Mouse (Mus musculus) CH12.LX (cell line): ENCODE results near the gene Kmt5b. TPM values are rescaled to one million over a fixed set of nuclear protein-coding genes. Genes with fewer than 3 reads are reported as not detected.

Source experiments
- DNase-seq: peaks from one replicate; pipeline ENCODE4 v3.0.0-alpha.2; 2013; ENCODE audit errors: extremely low read depth
- H3K27ac ChIP-seq: 2 replicates; pipeline ENCODE4 v1.5.1; 2012; ENCODE audit warnings: low read depth, mild to moderate bottlenecking, control low read depth, moderate library complexity; ENCODE audit not compliant: insufficient read depth
- H3K27me3 ChIP-seq: replicated peaks from 2 replicates; pipeline ENCODE3; 2012; ENCODE audit warnings: inconsistent platforms
- H3K36me3 ChIP-seq, 2 experiments: replicated peaks in 1 of 2; 2 replicates each; pipeline versions ENCODE3 to v1.6.1; 2012; ENCODE audit warnings: inconsistent platforms in 1 of 2, low read length in 1 of 2, mild to moderate bottlenecking in 1 of 2, mixed read lengths in 1 of 2, moderate library complexity in 1 of 2; ENCODE audit not compliant: control insufficient read depth in 1 of 2, insufficient read depth in 1 of 2
- H3K4me1 ChIP-seq, 2 experiments: 2 replicates each; pipeline ENCODE4 v1.6.1; 2012; ENCODE audit warnings: inconsistent platforms in 1 of 2, moderate library complexity in 1 of 2; ENCODE audit not compliant: insufficient read depth in 2 of 2, control insufficient read depth in 1 of 2
- H3K4me2 ChIP-seq: 2 replicates; pipeline ENCODE4 v1.6.1; 2012; ENCODE audit warnings: low read depth, mild to moderate bottlenecking, control low read depth; ENCODE audit not compliant: poor library complexity, insufficient read depth, severe bottlenecking
- H3K4me3 ChIP-seq, 3 experiments: fragments of 150-350 bp in 1 of 3; sonication (generic) in 1 of 3; replicated peaks in 1 of 3; 2 replicates each; pipeline versions ENCODE3 to v1.5.1; 2011 to 2012; ENCODE audit warnings: low read depth in 2 of 3, low read length in 2 of 3, mild to moderate bottlenecking in 2 of 3, moderate library complexity in 2 of 3, control low read depth in 1 of 3, improper control_type of control experiment in 1 of 3, inconsistent platforms in 1 of 3, mixed read lengths in 1 of 3; ENCODE audit not compliant: poor library complexity in 1 of 3
- H3K79me2 ChIP-seq: replicated peaks from 2 replicates; pipeline ENCODE4 v1.6.1; 2012; ENCODE audit warnings: mild to moderate bottlenecking, moderate library complexity; ENCODE audit not compliant: control insufficient read depth, poor library complexity, insufficient read depth, severe bottlenecking; ENCODE audit errors: extremely low read depth
- H3K9ac ChIP-seq: 2 replicates; pipeline ENCODE4 v1.6.1; 2012; ENCODE audit warnings: low read depth, mild to moderate bottlenecking, control low read depth, moderate library complexity; ENCODE audit not compliant: insufficient read depth
- H3K9me3 ChIP-seq: replicated peaks from 2 replicates; pipeline ENCODE3; 2012; ENCODE audit warnings: low read length, inconsistent platforms, mixed read lengths
- BHLHE40 ChIP-seq: IDR thresholded peaks from 2 replicates; pipeline ENCODE4 v1.6.1; 2011; ENCODE audit warnings: mild to moderate bottlenecking, low read depth, low read length, improper control_type of control experiment
- CTCF ChIP-seq, 2 experiments: IDR thresholded peaks in 1 of 2; conservative IDR thresholded peaks in 1 of 2; 2 replicates each; pipeline ENCODE4 v1.5.1; 2011 to 2012; ENCODE audit warnings: low read depth in 2 of 2, low read length in 2 of 2, improper control_type of control experiment in 1 of 2, inconsistent platforms in 1 of 2, mild to moderate bottlenecking in 1 of 2, moderate library complexity in 1 of 2
- IRF4 ChIP-seq: IDR thresholded peaks from 2 replicates; pipeline ENCODE4 v1.6.1; 2014; ENCODE audit warnings: low read depth, mild to moderate bottlenecking, inconsistent platforms, low read length, improper control_type of control experiment
- JUN ChIP-seq: IDR thresholded peaks from 2 replicates; pipeline ENCODE4 v1.6.1; 2011; ENCODE audit warnings: low read depth, mild to moderate bottlenecking, low read length, improper control_type of control experiment, moderate library complexity; ENCODE audit not compliant: insufficient read depth
- MAFK ChIP-seq: IDR thresholded peaks from 2 replicates; pipeline ENCODE4 v1.6.1; 2011; ENCODE audit warnings: low read length, improper control_type of control experiment; ENCODE audit not compliant: insufficient replicate concordance
- MAZ ChIP-seq: IDR thresholded peaks from 2 replicates; pipeline ENCODE4 v1.6.1; 2012; ENCODE audit warnings: low read depth, mild to moderate bottlenecking, inconsistent platforms, low read length, improper control_type of control experiment, moderate library complexity
- MYC ChIP-seq: IDR thresholded peaks from 2 replicates; pipeline ENCODE4 v1.6.1; 2011; ENCODE audit warnings: low read depth, mild to moderate bottlenecking, improper control_type of control experiment, low read length
- NELFE ChIP-seq: IDR thresholded peaks from 2 replicates; pipeline ENCODE4 v1.6.1; 2011; ENCODE audit warnings: low read depth, low read length, improper control_type of control experiment
- NRF1 ChIP-seq: IDR thresholded peaks from 2 replicates; pipeline ENCODE4 v1.6.1; 2014; ENCODE audit warnings: low read depth, mild to moderate bottlenecking, inconsistent platforms, low read length, improper control_type of control experiment, moderate library complexity
- RCOR1 ChIP-seq: conservative IDR thresholded peaks from 2 replicates; pipeline ENCODE4 v1.6.1; 2012; ENCODE audit warnings: low read depth, mild to moderate bottlenecking, inconsistent platforms, low read length, improper control_type of control experiment
- TCF12 ChIP-seq: IDR thresholded peaks from 2 replicates; pipeline ENCODE4 v1.6.1; 2014; ENCODE audit warnings: low read depth, mild to moderate bottlenecking, inconsistent platforms, low read length, improper control_type of control experiment
- UBTF ChIP-seq: IDR thresholded peaks from 2 replicates; pipeline ENCODE4 v1.6.1; 2012; ENCODE audit warnings: low read depth, mild to moderate bottlenecking, inconsistent platforms, low read length, improper control_type of control experiment, moderate library complexity
- USF1 ChIP-seq: IDR thresholded peaks from 2 replicates; pipeline ENCODE4 v1.6.1; 2014; ENCODE audit warnings: low read depth, mild to moderate bottlenecking, inconsistent platforms, low read length, improper control_type of control experiment
- dilution Hi-C: fragments of 300-500 bp; cut with MboI; formaldehyde crosslinking; loops from 2 replicates; pipeline ENCODE4 v1.14.3; 2020; ENCODE audit warnings: low sequenced_read_pairs; ENCODE audit not compliant: extremely low pct_unique_long_range_greater_than_20kb, extremely low pct_ligation_motif_present
- in situ Hi-C: fragments of 300-500 bp; cut with MboI; formaldehyde crosslinking; loops from 3 replicates; pipeline ENCODE4 v1.14.3; 2019; ENCODE audit warnings: low sequenced_read_pairs, low pct_ligation_motif_present, low pct_unique_long_range_greater_than_20kb, mixed read lengths
- polyA plus RNA-seq: library from polyadenylated mRNA; unstranded; fragments of >175 nt; gene quantifications from 2 replicates; pipeline ENCODE4 v1.2.1, GENCODE M21; 2012; ENCODE audit warnings: low read depth; ENCODE audit not compliant: insufficient read length
- total RNA-seq, 2 experiments: library from RNA; depleted of rRNA; stranded (reverse); fragments of 300-350 nt in 1 of 2; fragments of >200 nt in 1 of 2; gene quantifications; 2 replicates each; pipeline ENCODE4 v1.2.3; 2012 to 2014

Kmt5b gene
- total and polyA plus RNA-seq, 3 experiments, result 10.9 to 16.6 (median 13.9) TPM

DNA sequence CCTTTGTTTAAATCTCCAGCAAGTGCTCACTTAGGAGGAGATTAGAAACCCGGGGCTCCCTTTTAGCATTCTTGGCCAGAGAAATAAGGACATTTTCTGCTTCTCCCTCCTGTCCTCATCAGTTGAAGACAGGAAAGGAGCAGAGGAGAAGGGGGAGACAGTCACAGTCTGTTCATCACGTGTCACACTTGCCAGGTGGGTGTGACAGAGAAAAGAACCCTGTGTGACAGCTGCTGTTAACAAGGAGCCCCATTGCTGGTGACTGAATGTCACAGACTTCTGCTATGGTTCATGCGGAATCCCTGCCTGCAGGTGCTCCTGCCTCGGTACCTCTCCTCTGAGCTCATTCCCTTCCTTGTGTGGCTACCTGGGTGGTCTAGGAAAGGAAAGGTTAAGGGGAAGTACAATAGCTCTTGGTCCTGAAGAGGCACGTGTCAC, 73.0 kb downstream of the Kmt5b start:
- Histone ChIP-seq H3K4me3 (no peak overlapping the region), H3K27me3 (peaks cover 2% of the 10 kb centered on the region), H3K79me2 (no peaks in the 10 kb centered on the region), H3K27ac (no peak overlapping the region), H3K36me3 (no peaks in the 10 kb centered on the region), H3K9ac (no peak overlapping the region), H3K4me2 (no peak overlapping the region), H3K9me3 (no peaks in the 10 kb centered on the region), H3K4me1 (peaks cover 0 to 3% of the 10 kb centered on the region in 2 experiments; a peak in 1 of 4 replicates)
- TF ChIP-seq MAFK (no peak), BHLHE40 (peak; percentile 38; the same call in 1 of the 2 replicates)
- in situ Hi-C loops, result no loop called here
- DNase-seq, result no peak
- dilution Hi-C loops, result no loop called here

DNA sequence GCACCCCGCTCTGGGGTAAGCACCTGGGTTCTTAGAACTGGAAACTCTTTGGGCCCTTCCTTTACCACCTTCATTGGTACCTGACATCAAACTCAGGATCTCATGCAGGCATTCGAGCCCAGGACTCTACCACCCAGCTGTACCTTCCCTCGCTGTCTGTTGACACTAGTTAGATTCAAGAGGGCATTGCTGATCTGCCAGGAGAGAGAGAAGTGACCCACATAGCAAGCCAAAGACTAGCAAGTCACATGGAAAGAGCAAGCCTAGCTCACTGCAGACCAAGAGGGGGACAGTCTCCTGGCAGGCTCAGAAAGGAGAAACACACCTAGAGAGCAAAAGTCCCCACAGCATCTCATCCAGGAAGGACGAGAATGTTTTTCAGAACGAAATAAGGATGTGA, 73.5 kb downstream of the Kmt5b start:
- H3K4me1 ChIP-seq, result peaks cover 0 to 3% of the 10 kb centered on the region in 2 experiments; a peak in 1 of 4 replicates
- in situ Hi-C loops, result no loop called here
- H3K27ac ChIP-seq, result no peak overlapping the region
- TF ChIP-seq CTCF (conservative IDR thresholded peaks at IDR 0.05 in 1 of 2, IDR thresholded peaks at IDR 0.05 in 1 of 2; ENCODE audit: low read depth in 2 of 2, low read length in 2 of 2) (no peak), JUN (no peak), RCOR1 (no peak), IRF4 (no peak), MAZ (no peak), NELFE (no peak), TCF12 (no peak), USF1 (no peak), UBTF (no peak), NRF1 (no peak), MYC (no peak)
- no peak overlapping the region for H3K9ac ChIP-seq
- DNase-seq, result no peak
- H3K27me3 ChIP-seq, result peaks cover 2% of the 10 kb centered on the region
- no peaks in the 10 kb centered on the region for H3K36me3 ChIP-seq
- no peaks in the 10 kb centered on the region for H3K9me3 ChIP-seq
- H3K4me2 ChIP-seq, result no peak overlapping the region
- no peak overlapping the region for H3K4me3 ChIP-seq
- H3K79me2 ChIP-seq, result no peaks in the 10 kb centered on the region
- dilution Hi-C loops, result no loop called here
